Mouse (Mus musculus): ENCODE measurements around the gene Zc3h13. TPM values are rescaled to one million over a fixed set of nuclear protein-coding genes. Genes with fewer than 3 reads are reported as not detected.
A peak's percentile ranks its signal among the peaks of the same experiment; 100 is the strongest.

Gene Zc3h13
- total RNA-seq, 2 experiments from 2014 or later: 26.8 to 29.2 TPM

DNA sequence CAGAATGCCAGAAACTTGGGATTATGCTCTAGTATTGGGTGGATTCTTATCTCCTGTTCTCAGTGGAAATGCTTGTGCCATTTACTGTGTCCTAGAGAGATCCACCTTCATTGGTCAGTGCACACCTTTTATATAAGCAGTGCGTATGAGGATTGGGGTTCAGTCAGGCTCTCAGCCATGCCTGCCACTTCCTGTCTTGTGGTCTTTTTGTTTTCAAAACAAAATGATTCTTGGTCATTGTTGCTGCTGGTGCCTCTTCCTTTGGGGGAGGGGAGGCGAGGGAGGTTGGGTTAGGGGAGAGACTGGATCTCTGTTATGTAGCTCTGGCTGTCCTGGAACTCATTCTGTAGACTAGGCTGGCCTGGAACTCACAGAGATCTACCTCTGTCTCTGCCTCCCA lies 34.6 kb downstream of the Zc3h13 start:
- ATAC-seq (replicated peaks; ENCODE audit: poor library complexity, severe bottlenecking): peak; percentile 52

- ATAC-seq (replicated peaks; ENCODE audit: poor library complexity, severe bottlenecking): peak; percentile 53; the same call in 1 of the 2 replicates
These were observed 36.1 kb downstream of the Zc3h13 start for GRCm38 (mm10) chr14:75320269-75320668.

GRCm38 (mm10) chr14:75323354-75323753 lies 39.2 kb downstream of the Zc3h13 start:
- ATAC-seq (replicated peaks; ENCODE audit: poor library complexity, severe bottlenecking): no peak

GRCm38 (mm10) chr14:75328062-75328461 lies 43.9 kb downstream of the Zc3h13 start:
- no peak for ATAC-seq (replicated peaks; ENCODE audit: poor library complexity, severe bottlenecking)

- peak; percentile 69 for ATAC-seq (replicated peaks; ENCODE audit: poor library complexity, severe bottlenecking)
These were observed 46.4 kb downstream of the Zc3h13 start for GRCm38 (mm10) chr14:75330621-75331020.

- no peak for ATAC-seq (replicated peaks; ENCODE audit: poor library complexity, severe bottlenecking)
These were observed 50.1 kb downstream of the Zc3h13 start for GRCm38 (mm10) chr14:75334321-75334720.

- ATAC-seq (replicated peaks; ENCODE audit: poor library complexity, severe bottlenecking): no peak
These were observed 53.7 kb downstream of the Zc3h13 start for GRCm38 (mm10) chr14:75337884-75338283.

DNA sequence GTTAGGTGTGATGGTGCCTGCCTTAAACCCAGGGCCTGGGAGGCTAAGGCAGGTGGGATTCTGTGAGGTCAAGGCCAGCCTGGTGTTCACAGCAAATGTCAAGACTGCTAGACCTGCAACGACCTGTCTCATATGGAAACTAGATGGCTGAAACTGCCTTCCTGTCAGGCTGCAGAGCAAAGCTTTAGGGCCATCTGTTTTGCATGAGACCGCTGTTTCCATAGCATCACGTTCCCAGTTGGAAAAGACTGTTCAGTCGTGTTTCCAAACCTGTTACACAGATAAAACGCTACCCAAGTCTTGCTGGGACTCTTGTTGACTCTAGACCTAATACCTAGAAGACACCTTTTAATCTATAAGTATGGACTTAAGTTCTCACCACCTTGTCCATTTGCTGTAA lies 61.9 kb downstream of the Zc3h13 start:
- ATAC-seq (replicated peaks; ENCODE audit: poor library complexity, severe bottlenecking): no peak

GRCm38 (mm10) chr14:75351626-75352025 lies 67.5 kb downstream of the Zc3h13 start:
- ATAC-seq (replicated peaks; ENCODE audit: poor library complexity, severe bottlenecking): no peak

GRCm38 (mm10) chr14:75363316-75363715 lies 79.1 kb downstream of the Zc3h13 start:
- ATAC-seq (replicated peaks; ENCODE audit: poor library complexity, severe bottlenecking): no peak

GRCm38 (mm10) chr14:75365301-75366035 lies 81.3 kb downstream of the Zc3h13 start:
- no peak for ATAC-seq (replicated peaks; ENCODE audit: poor library complexity, severe bottlenecking)

GRCm38 (mm10) chr14:75366741-75367140 lies 82.6 kb downstream of the Zc3h13 start:
- peak; percentile 52 for ATAC-seq (replicated peaks; ENCODE audit: poor library complexity, severe bottlenecking)

DNA sequence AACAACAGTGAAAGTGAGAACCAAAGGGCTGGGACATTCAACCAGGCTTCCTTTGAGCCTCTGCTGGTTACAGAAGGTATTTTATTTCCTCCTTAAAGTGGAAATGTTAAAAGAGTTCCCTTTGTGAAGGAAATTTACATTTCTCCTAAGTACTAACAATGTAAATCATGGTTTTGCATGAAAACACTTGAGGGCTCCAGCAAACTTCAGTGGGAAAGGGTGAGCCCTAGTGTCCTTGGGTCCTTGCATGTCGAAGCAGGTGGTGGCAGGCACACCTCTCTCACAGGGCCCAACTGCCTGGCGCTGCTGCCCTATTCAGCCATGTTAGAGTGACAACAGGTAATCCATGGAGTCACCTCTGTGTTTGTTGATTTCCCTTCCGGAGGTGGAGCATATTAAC lies 83.3 kb downstream of the Zc3h13 start:
- no peak for ATAC-seq (replicated peaks; ENCODE audit: poor library complexity, severe bottlenecking)

- no peak for ATAC-seq (replicated peaks; ENCODE audit: poor library complexity, severe bottlenecking)
These were observed 85.7 kb downstream of the Zc3h13 start for GRCm38 (mm10) chr14:75369880-75370279.

- no peak for ATAC-seq (replicated peaks; ENCODE audit: poor library complexity, severe bottlenecking)
These were observed 90.9 kb downstream of the Zc3h13 start for GRCm38 (mm10) chr14:75375006-75375598.

GRCm38 (mm10) chr14:75376256-75376655 lies 92.1 kb downstream of the Zc3h13 start:
- no peak for ATAC-seq (replicated peaks; ENCODE audit: poor library complexity, severe bottlenecking)

DNA sequence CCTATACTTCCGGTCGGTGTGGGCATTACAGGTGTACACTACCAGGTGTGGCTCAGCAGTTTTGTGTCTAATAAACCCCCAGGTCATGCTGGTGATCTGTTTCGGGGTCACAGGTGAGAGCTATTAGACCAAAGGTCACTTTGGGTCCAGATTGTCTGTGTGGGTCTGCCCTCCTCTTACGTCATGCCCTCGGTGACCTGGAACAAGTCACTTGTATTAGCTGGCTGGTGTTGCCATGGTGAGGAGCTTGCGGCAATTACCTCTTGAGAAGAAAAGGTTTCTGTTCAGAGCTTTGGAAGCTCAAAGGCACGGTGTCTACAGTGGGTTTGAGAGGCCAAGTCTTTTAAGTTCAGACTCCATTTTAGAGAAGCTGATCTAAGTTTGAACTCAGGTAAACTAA lies 93.4 kb downstream of the Zc3h13 start:
- no peak for ATAC-seq (replicated peaks; ENCODE audit: poor library complexity, severe bottlenecking)

Other genes starting within 250 kb of the Zc3h13 start
- not detected in 2 replicates for gene Lrrc63, start 153.5 kb upstream of the Zc3h13 start, total RNA-seq (2014; fragmentation: Nextera tagmentation)
- not detected in 2 replicates for gene Lrrc63, start 153.5 kb upstream of the Zc3h13 start, total RNA-seq (2017)
- gene Lcp1, start 153.3 kb upstream of the Zc3h13 start, total RNA-seq (2014; fragmentation: Nextera tagmentation): 450 and 461 TPM in 2 replicates
- 316 and 346 TPM in 2 replicates for gene Lcp1, start 153.3 kb upstream of the Zc3h13 start, total RNA-seq (2017)
- gene Cpb2, start 42.1 kb upstream of the Zc3h13 start, total RNA-seq (2014; fragmentation: Nextera tagmentation): not detected in 2 replicates
- not detected in 2 replicates for gene Cpb2, start 42.1 kb upstream of the Zc3h13 start, total RNA-seq (2017)
- gene Siah3, start 171.6 kb downstream of the Zc3h13 start, total RNA-seq (2014; fragmentation: Nextera tagmentation): not detected in 2 replicates
- not detected in 2 replicates for gene Siah3, start 171.6 kb downstream of the Zc3h13 start, total RNA-seq (2017)

All from granulocyte monocyte progenitor cell, adult 5-6 weeks (primary cell).